Mouse (Mus musculus) stomach, postnatal 0 days (tissue): ENCODE results near the gene Nup214. TPM values are rescaled to one million over a fixed set of nuclear protein-coding genes. Genes with fewer than 3 reads are reported as not detected.

Source experiments
- ATAC-seq: fragments of 200-750 bp; cut with Nextera tagmentation; 2 replicates; pipeline ENCODE4 v1.8.0; 2017; ENCODE audit not compliant: low FRiP score, low TSS enrichment
- DNase-seq: peaks from one replicate; pipeline ENCODE4 v3.0.0-alpha.2; 2016; ENCODE audit warnings: low spot score
- H3K27ac ChIP-seq: fragments of 300-500 bp; sonication (generic); replicated peaks from 2 replicates; pipeline ENCODE4 v1.5.1; 2014; ENCODE audit warnings: mild to moderate bottlenecking, control low read depth
- H3K27me3 ChIP-seq: fragments of 300-500 bp; sonication (generic); 2 replicates; pipeline ENCODE4 v1.6.1; 2014; ENCODE audit warnings: low read length; ENCODE audit not compliant: control insufficient read depth, insufficient read depth
- H3K36me3 ChIP-seq: fragments of 300-500 bp; sonication (generic); 2 replicates; pipeline ENCODE4 v1.6.1; 2014; ENCODE audit warnings: low read length, mixed read lengths; ENCODE audit not compliant: control insufficient read depth, insufficient read depth
- H3K4me1 ChIP-seq: fragments of 300-500 bp; sonication (generic); replicated peaks from 2 replicates; pipeline ENCODE4 v1.6.1; 2014; ENCODE audit warnings: antibody characterized with exemption; ENCODE audit not compliant: control insufficient read depth, insufficient read depth
- H3K4me2 ChIP-seq: fragments of 300-500 bp; sonication (generic); replicated peaks from 2 replicates; pipeline ENCODE4 v1.6.1; 2014; ENCODE audit warnings: low read depth, mild to moderate bottlenecking, control low read depth, moderate library complexity
- H3K4me3 ChIP-seq: fragments of 300-500 bp; sonication (generic); 2 replicates; pipeline ENCODE4 v1.5.1; 2014; ENCODE audit warnings: low read depth, low read length, control low read depth
- H3K9ac ChIP-seq: fragments of 300-500 bp; sonication (generic); 2 replicates; pipeline ENCODE4 v1.6.1; 2014; ENCODE audit warnings: mild to moderate bottlenecking, low read length, control low read depth, mixed read lengths
- H3K9me3 ChIP-seq: fragments of 300-500 bp; sonication (generic); 2 replicates; pipeline ENCODE4 v1.6.1; 2016; ENCODE audit warnings: low read length; ENCODE audit not compliant: control insufficient read depth
- CTCF ChIP-seq: IDR thresholded peaks from 2 replicates; pipeline ENCODE4 v1.5.1; 2016; ENCODE audit warnings: antibody characterized with exemption, low read depth, mild to moderate bottlenecking, moderate library complexity
- EP300 ChIP-seq: optimal IDR thresholded peaks from 2 replicates; pipeline ENCODE3; 2016; ENCODE audit warnings: antibody characterized with exemption
- WGBS: fragments of 180-500 bp; shearing (Covaris S2); extraction: QIAGEN DNeasy Blood & Tissue Kit; methylation state at CpG from one replicate; pipeline ENCODE4 v1.1.7; 2014; 5-methylcytosine and 5-hydroxymethylcytosine counted together
- microRNA-seq: library from miRNA; unstranded; fragments of <30 nt; microRNA quantifications from one replicate; pipeline ENCODE4, GENCODE M21; 2016
- polyA plus RNA-seq: library from polyadenylated mRNA; unstranded; fragments of >200 nt; fragmentation: Nextera tagmentation; extraction: Ambion mirVana; gene quantifications from 2 replicates; pipeline ENCODE4 v1.2.1, GENCODE M21; 2015

Gene Nup214
- polyA plus RNA-seq, 1 experiment from 2014 or later: 33.6 TPM

GRCm38 (mm10) chr2:32095351-32096121 is 121.3 kb downstream of the Nup214 start, which contains the start of gene Plpp7:
TSS of gene Plpp7 (plus strand) at chr2:32095528.
- DNase-seq (peak; percentile 51), ATAC-seq (peak; percentile 55)
- TF ChIP-seq EP300: no peak
- no peak for TF ChIP-seq CTCF
- Histone ChIP-seq H3K27me3 (no peaks in the 10 kb centered on the region), H3K27ac (no peak within 1 kb of the TSS), H3K4me1 (no peaks in the 10 kb centered on the region), H3K4me2 (peak within 1 kb of the TSS; percentile 50), H3K9me3 (no peaks in the 10 kb centered on the region), H3K9ac (peak within 1 kb of the TSS; percentile 55), H3K4me3 (peak within 1 kb of the TSS; percentile 37), H3K36me3 (no peaks in the 10 kb centered on the region)
- WGBS: 49% methylated on average over 22 of the region's 22 CpGs

- Histone ChIP-seq H3K36me3 (no peaks in the 10 kb centered on the region), H3K27ac (no peak overlapping the region), H3K9ac (peak overlapping the region; percentile 55), H3K4me2 (peak overlapping the region; percentile 50), H3K4me3 (peak overlapping the region; percentile 37), H3K4me1 (no peaks in the 10 kb centered on the region), H3K27me3 (no peaks in the 10 kb centered on the region), H3K9me3 (no peaks in the 10 kb centered on the region)
- 80% methylated on average over 10 of the region's 10 CpGs for WGBS
- no peak for DNase-seq
- ATAC-seq: no peak
- no peak for TF ChIP-seq EP300
- no peak for TF ChIP-seq CTCF
Measured at GRCm38 (mm10) chr2:32096122-32096420, 121.8 kb downstream of the Nup214 start.

- Histone ChIP-seq H3K27me3 (no peaks in the 10 kb centered on the region), H3K4me2 (no peak overlapping the region), H3K27ac (no peak overlapping the region), H3K36me3 (no peaks in the 10 kb centered on the region), H3K9me3 (no peaks in the 10 kb centered on the region), H3K9ac (no peak overlapping the region), H3K4me1 (no peaks in the 10 kb centered on the region), H3K4me3 (no peak overlapping the region)
- TF ChIP-seq CTCF: no peak
- TF ChIP-seq EP300: no peak
- no peak for ATAC-seq
- 45% methylated on average over 5 of the region's 5 CpGs for WGBS
- no peak for DNase-seq
Measured at GRCm38 (mm10) chr2:32102944-32103343, 128.7 kb downstream of the Nup214 start.

- Histone ChIP-seq H3K9ac (no peak overlapping the region), H3K36me3 (no peaks in the 10 kb centered on the region), H3K9me3 (no peaks in the 10 kb centered on the region), H3K27me3 (no peaks in the 10 kb centered on the region), H3K4me2 (no peak overlapping the region), H3K4me3 (no peak overlapping the region), H3K27ac (no peak overlapping the region), H3K4me1 (no peaks in the 10 kb centered on the region)
- ATAC-seq (no peak), DNase-seq (no peak)
- TF ChIP-seq EP300 (no peak), CTCF (no peak)
- WGBS: 70% methylated on average over 7 of the region's 7 CpGs
Measured at GRCm38 (mm10) chr2:32103557-32103956, 129.3 kb downstream of the Nup214 start.

Small RNA genes within 50 kb of the gene (microRNA-seq; reads per million reads assigned to microRNA genes)
- gene Mir7674: not detected

Other genes with a start within 250 kb of the Nup214 start
- gene Qrfp, start 163.9 kb upstream of the Nup214 start, polyA plus RNA-seq: 0.08 and 0.10 TPM in 2 replicates
- 0.08 and 0.17 TPM in 2 replicates for gene Fibcd1, start 128.4 kb upstream of the Nup214 start, polyA plus RNA-seq
- 0.79 and 0.80 TPM in 2 replicates for gene Lamc3, start 87.1 kb upstream of the Nup214 start, polyA plus RNA-seq
- gene Aif1l, start 24.3 kb upstream of the Nup214 start, polyA plus RNA-seq: 47.7 and 49.5 TPM in 2 replicates
- 0.46 and 0.67 TPM in 2 replicates for gene Fam78a, start 110.4 kb downstream of the Nup214 start, polyA plus RNA-seq
- 2.6 and 2.8 TPM in 2 replicates for gene Plpp7, start 121.1 kb downstream of the Nup214 start, polyA plus RNA-seq
- gene Prrc2b, start 176.6 kb downstream of the Nup214 start, polyA plus RNA-seq: 18.7 and 21.6 TPM in 2 replicates